Mouse (Mus musculus) embryonic fibroblast, embryonic 13.5 days (primary cell): ENCODE results near the gene Akt1.

Experiments used
- CTCF ChIP-seq: IDR thresholded peaks from 2 replicates; pipeline ENCODE4 v1.5.1; 2011; ENCODE audit warnings: mild to moderate bottlenecking, control low read depth, low read length, moderate library complexity, borderline replicate concordance; ENCODE audit not compliant: insufficient read depth
- POLR2A ChIP-seq: IDR thresholded peaks from 2 replicates; pipeline ENCODE4 v1.6.1; 2011; ENCODE audit warnings: low read depth, mild to moderate bottlenecking, control low read depth, low read length, moderate library complexity

DNA sequence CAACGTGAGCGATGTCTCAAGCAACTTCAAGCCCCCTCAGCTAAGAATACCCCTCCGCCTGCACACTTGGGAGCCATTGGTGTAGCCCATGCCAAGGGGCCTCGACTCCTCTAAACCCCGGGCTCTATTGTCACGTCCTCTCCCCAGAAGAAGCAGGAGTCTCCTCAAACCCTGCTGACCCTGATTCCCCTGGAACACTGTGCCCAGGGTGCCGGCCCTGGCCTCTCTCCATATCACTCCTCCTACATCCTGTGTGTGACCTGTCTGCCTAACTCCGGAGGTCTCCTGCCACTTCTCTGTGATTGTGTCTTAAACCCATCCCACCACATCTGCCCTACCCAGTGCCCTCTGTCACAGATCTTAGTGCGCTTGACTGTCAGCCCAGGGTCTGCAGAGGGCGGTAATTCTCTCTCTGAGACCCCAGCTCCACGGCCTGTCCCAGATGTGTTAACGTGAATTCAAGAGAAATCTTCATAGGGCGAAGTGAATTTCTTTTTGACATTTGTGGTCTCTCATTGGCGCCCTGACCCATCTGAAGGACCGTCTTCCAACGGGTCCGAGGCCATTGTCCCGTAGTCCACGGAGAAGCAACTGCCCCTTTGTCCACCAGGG, 3.4 kb upstream of the Akt1 start:
- no peak for TF ChIP-seq POLR2A
- no peak for TF ChIP-seq CTCF
